ENCODE assay signal across 10 mouse cellular contexts in the genomic region with DNA sequence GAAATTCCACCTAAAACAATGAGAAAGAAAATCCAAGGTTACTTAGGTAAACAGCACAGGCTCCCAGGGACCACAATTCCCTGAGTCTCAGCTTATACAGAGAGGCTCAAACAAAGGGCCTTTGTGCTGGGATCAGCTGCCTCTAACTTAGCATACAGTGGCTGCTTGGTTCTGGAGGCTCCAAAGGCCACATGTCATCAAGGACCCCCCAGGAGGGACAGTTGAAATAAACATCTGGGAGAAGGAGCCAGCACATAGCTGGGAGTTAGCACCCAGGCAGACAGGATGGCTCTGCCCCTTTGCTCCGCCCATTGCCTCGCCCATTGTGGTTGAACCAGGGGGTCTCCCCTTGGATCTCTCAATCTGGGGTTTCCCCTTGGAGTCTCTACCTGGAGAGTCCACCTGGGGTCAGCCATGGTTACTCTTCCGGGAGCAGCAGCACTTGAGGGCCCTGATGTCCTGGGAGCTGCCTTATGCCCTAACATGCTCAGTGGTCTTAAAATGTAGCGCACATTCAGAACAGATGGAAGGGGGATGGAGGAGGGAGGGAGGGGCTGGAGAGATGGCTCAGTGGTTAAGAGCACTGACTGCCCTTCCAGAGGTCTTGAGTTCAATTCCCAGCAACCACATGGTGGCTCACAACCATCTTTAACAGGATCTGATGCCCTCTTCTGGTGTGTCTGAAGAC. TPM values are rescaled to one million over a fixed set of nuclear protein-coding genes. Genes with fewer than 3 reads are reported as not detected.
A peak's percentile ranks its signal among the peaks of the same experiment; 100 is the strongest.
DNase-seq lines count a peak whose midpoint lies in the region; ATAC-seq and TF ChIP-seq lines count a peak whose summit lies in the region.
"Had no signal": no experiment of that assay in that cellular context is flagged by ENCODE, and none has a peak within 500 bp of the region (broad histone marks: within the 10 kb centered on the region; RNA-seq: fewer than 3 reads in every experiment).

No protein-coding gene starts in this region.

- TF ChIP-seq POLR2A in thymus, adult 2 months (IDR thresholded peaks at IDR 0.05; ENCODE audit: control insufficient read depth, extremely low read depth, insufficient read depth, low read length, poor library complexity), result no peak

- no peaks in the 10 kb centered on the region for H3K4me1 ChIP-seq in embryonic facial prominence, embryonic 14.5 days (ENCODE audit: control insufficient read depth, insufficient read depth, low read length)
- no peaks in the 10 kb centered on the region for H3K4me1 ChIP-seq in thymus, adult 2 months (replicated peaks; ENCODE audit: control insufficient read depth, insufficient read depth, low read length)

- no peak overlapping the region for H3K9ac ChIP-seq in embryonic facial prominence, embryonic 14.5 days (ENCODE audit: low read depth, low read length)

- no peak overlapping the region for H3K4me3 ChIP-seq in embryonic facial prominence, embryonic 14.5 days (ENCODE audit: low read depth, low read length)
- H3K4me3 ChIP-seq in thymus, adult 2 months (ENCODE audit: control insufficient read depth, insufficient read depth, low read length), result no peak overlapping the region

- no peaks in the 10 kb centered on the region for H3K27me3 ChIP-seq in embryonic facial prominence, embryonic 14.5 days (replicated peaks; ENCODE audit: control insufficient read depth, insufficient read depth, low read length)
- H3K27me3 ChIP-seq in thymus, adult 2 months (ENCODE audit: control insufficient read depth, insufficient read depth, low read length), result no peaks in the 10 kb centered on the region
- H3K27me3 ChIP-seq: CH12.LX had no signal

- DNase-seq in layer of hippocampus, adult 9-11 months, result peak; percentile 25
- DNase-seq in layer of hippocampus, postnatal 14 days (ENCODE audit: low spot score in 2 of 2), result no peak
- DNase-seq in brain, adult 2 months (ENCODE audit: low read depth, low spot score), result peak; percentile 73
- peak; percentile 57 for DNase-seq in embryonic facial prominence, embryonic 14.5 days (ENCODE audit: low spot score)
- DNase-seq in retina, embryonic 14.5 days (ENCODE audit: low spot score), result peak; percentile 52
- no peak for DNase-seq in thymus, adult 18-20 months
- DNase-seq in thymus, adult 2 months, result no peak
- DNase-seq: kidney, adult 8-10 months had no signal

- H3K9me3 ChIP-seq in embryonic facial prominence, embryonic 14.5 days (ENCODE audit: control insufficient read depth, low read length), result no peaks in the 10 kb centered on the region

- H3K36me3 ChIP-seq in embryonic facial prominence, embryonic 14.5 days (ENCODE audit: control insufficient read depth, insufficient read depth, low read length), result no peaks in the 10 kb centered on the region
- H3K36me3 ChIP-seq in thymus, adult 2 months (ENCODE audit: control insufficient read depth, insufficient read depth, low read length), result no peaks in the 10 kb centered on the region

- peak; percentile 50 for ATAC-seq in embryonic facial prominence, embryonic 14.5 days (ENCODE audit: low read depth)
- ATAC-seq: activated CD4-positive, CD25-positive, alpha-beta regulatory T cell, adult 4 months had no signal

- no peak overlapping the region for H3K27ac ChIP-seq in embryonic facial prominence, embryonic 14.5 days (replicated peaks; ENCODE audit: low read depth, low read length)
- H3K27ac ChIP-seq in thymus, adult 2 months (ENCODE audit: control insufficient read depth, insufficient read depth, low read length), result no peak overlapping the region

- TF ChIP-seq CTCF in thymus, adult 2 months (IDR thresholded peaks at IDR 0.05; ENCODE audit: borderline replicate concordance, control insufficient read depth, extremely low read depth, insufficient read depth, low read length, poor library complexity), result no peak

- H3K4me2 ChIP-seq in embryonic facial prominence, embryonic 14.5 days (ENCODE audit: low read depth, low read length), result no peak overlapping the region

- WGBS in embryonic facial prominence, embryonic 14.5 days, result 58% methylated on average over 4 of the region's 4 CpGs
- 90% methylated on average over 4 of the region's 4 CpGs for WGBS in thymus, adult 2 months

RNA-seq across cellular contexts. Expression of gene Sall4, which starts 23.5 kb away (rescaled TPM):
- under 1 TPM; 0.19 to 0.41 TPM for total RNA-seq in layer of hippocampus, postnatal 14 days (2021)
- polyA plus RNA-seq in embryonic facial prominence, embryonic 14.5 days (2014; fragmentation: Nextera tagmentation; extraction: Ambion mirVana), result 0.35 and 0.42 TPM in 2 replicates
- 0.04 TPM in 1 of 2 replicates, not detected in the other for polyA plus RNA-seq in thymus, adult 2 months (2012; rRNA removed)
- total RNA-seq: CH12.LX had no signal

RNA-seq across cellular contexts. Expression of gene Atp9a, which starts 49.0 kb away (rescaled TPM):
- total RNA-seq in layer of hippocampus, postnatal 14 days (2021), result 100 to 1,000 TPM; 411 to 417 TPM
- 28.7 and 29.1 TPM in 2 replicates for polyA plus RNA-seq in embryonic facial prominence, embryonic 14.5 days (2014; fragmentation: Nextera tagmentation; extraction: Ambion mirVana)
- polyA plus RNA-seq in thymus, adult 2 months (2012; rRNA removed), result 20.5 and 29.9 TPM in 2 replicates

Comparison
In these comparisons a context has a peak if more than half of its experiments do, and no peak if none do; other contexts are left out.
1. DNase-seq: peak in layer of hippocampus, adult 9-11 months (single experiment), brain, adult 2 months (single experiment), embryonic facial prominence, embryonic 14.5 days (single experiment) and retina, embryonic 14.5 days (single experiment); none in layer of hippocampus, postnatal 14 days (0 of 2), thymus, adult 18-20 months (0 of 2) and thymus, adult 2 months (single experiment).